Mouse (Mus musculus) brain, embryonic 14.5 days (tissue): Measurements from ENCODE around the gene Med9.

Experiments used
- CTCF ChIP-seq: fragments of 200-500 bp; IDR thresholded peaks from 2 replicates; pipeline ENCODE4 v1.5.1; 2012; ENCODE audit warnings: inconsistent platforms, mild to moderate bottlenecking, moderate library complexity, borderline replicate concordance; ENCODE audit not compliant: insufficient read depth, insufficient read length; ENCODE audit errors: extremely low read depth
- POLR2A ChIP-seq: fragments of 200-500 bp; IDR thresholded peaks from 2 replicates; pipeline ENCODE4 v1.6.1; 2012; ENCODE audit warnings: mild to moderate bottlenecking, inconsistent platforms, borderline replicate concordance; ENCODE audit not compliant: poor library complexity, insufficient read depth, insufficient read length, severe bottlenecking; ENCODE audit errors: extremely low read depth

GRCm38 (mm10) chr11:59908446-59908845 is 39.6 kb upstream of the Med9 start:
- TF ChIP-seq CTCF (no peak), POLR2A (no peak)
